Mouse (Mus musculus) intestine, postnatal 0 days (tissue): ENCODE results near the gene D630003M21Rik. TPM values are rescaled to one million over a fixed set of nuclear protein-coding genes. Genes with fewer than 3 reads are reported as not detected.

Experiments
- ATAC-seq: fragments of 200-750 bp; cut with Nextera tagmentation; 2 replicates; pipeline ENCODE4 v1.8.0; 2017; ENCODE audit warnings: mild to moderate bottlenecking, moderate TSS enrichment, moderate library complexity
- H3K27ac ChIP-seq: fragments of 300-500 bp; sonication (generic); 2 replicates; pipeline ENCODE4 v1.5.1; 2014; ENCODE audit warnings: mild to moderate bottlenecking, low read depth, low read length, moderate library complexity
- H3K27me3 ChIP-seq: fragments of 300-500 bp; sonication (generic); replicated peaks from 2 replicates; pipeline ENCODE4 v1.6.1; 2014; ENCODE audit warnings: low read length, mixed read lengths; ENCODE audit not compliant: control insufficient read depth, insufficient read depth
- H3K36me3 ChIP-seq: fragments of 300-500 bp; sonication (generic); 2 replicates; pipeline ENCODE4 v1.6.1; 2014; ENCODE audit warnings: mild to moderate bottlenecking, moderate library complexity; ENCODE audit not compliant: control insufficient read depth, insufficient read depth
- H3K4me1 ChIP-seq: fragments of 300-500 bp; sonication (generic); replicated peaks from 2 replicates; pipeline ENCODE4 v1.6.1; 2014; ENCODE audit warnings: antibody characterized with exemption, low read length, mixed read lengths; ENCODE audit not compliant: control insufficient read depth, insufficient read depth
- H3K4me2 ChIP-seq: fragments of 300-500 bp; sonication (generic); replicated peaks from 2 replicates; pipeline ENCODE4 v1.6.1; 2014; ENCODE audit warnings: low read depth, mild to moderate bottlenecking, moderate library complexity
- H3K4me3 ChIP-seq: fragments of 300-500 bp; sonication (generic); 2 replicates; pipeline ENCODE4 v1.5.1; 2014; ENCODE audit warnings: low read depth, low read length
- H3K9ac ChIP-seq: fragments of 300-500 bp; sonication (generic); 2 replicates; pipeline ENCODE4 v1.6.1; 2014; ENCODE audit warnings: mild to moderate bottlenecking, low read depth, low read length
- H3K9me3 ChIP-seq: fragments of 300-500 bp; sonication (generic); 2 replicates; pipeline ENCODE4 v1.6.1; 2016; ENCODE audit warnings: mixed run types; ENCODE audit not compliant: control insufficient read depth
- CTCF ChIP-seq: sonication (generic); IDR thresholded peaks from 2 replicates; pipeline ENCODE4 v1.5.1; 2016; ENCODE audit warnings: low read depth, mild to moderate bottlenecking, control low read depth, antibody characterized with exemption, moderate library complexity
- WGBS: fragments of 180-500 bp; shearing (Covaris S2); extraction: QIAGEN DNeasy Blood & Tissue Kit; methylation state at CpG from one replicate; pipeline ENCODE4 v1.1.7; 2014; 5-methylcytosine and 5-hydroxymethylcytosine counted together
- polyA plus RNA-seq: library from polyadenylated mRNA; unstranded; fragments of >200 nt; fragmentation: Nextera tagmentation; extraction: Ambion mirVana; gene quantifications from 2 replicates; pipeline ENCODE4 v1.2.1, GENCODE M21; 2015

The D630003M21Rik gene
- polyA plus RNA-seq, 1 experiment from 2014 or later = 0.76 TPM

DNA sequence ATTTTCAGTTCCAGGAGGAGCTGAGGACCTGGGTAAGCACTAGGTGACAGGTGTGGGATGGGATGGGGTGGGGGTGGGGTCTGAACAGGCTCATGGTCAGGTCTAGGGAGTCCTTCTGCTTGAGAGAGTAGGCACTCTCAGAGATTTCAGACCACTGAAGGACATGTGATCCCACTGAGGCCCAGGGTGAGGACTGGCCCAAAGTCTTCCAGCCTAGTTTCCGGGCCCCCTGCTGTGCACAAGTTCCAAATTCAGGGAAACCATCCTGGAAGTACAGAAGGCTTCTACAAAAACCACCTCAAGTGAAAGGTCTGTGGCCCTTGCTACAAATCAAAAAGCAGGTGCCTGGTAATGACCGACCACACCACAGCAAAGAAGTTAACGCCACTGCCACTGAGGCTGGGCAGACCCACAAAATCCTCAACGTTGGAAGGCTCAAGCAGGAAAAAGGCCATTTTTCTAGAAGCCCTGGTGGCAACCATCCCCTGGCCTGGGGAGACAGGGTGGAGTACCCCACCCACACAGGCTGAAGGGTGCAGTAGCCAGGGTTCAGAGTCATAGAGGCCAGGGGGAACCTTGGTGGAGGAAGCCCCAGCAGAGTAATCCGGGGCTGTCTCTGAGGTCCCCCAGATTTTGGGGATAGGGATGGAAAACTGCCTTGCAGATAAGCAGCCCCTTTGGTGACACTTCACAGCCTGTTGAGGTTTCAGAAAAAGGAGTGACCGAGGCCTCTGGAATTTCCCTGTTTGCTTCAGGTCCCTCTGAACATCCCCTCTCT is 84.1 kb downstream of the D630003M21Rik start:
- WGBS = 52% methylated on average over 6 of the region's 6 CpGs
- Histone ChIP-seq H3K4me2 (peak overlapping the region; percentile 80), H3K27ac (peak overlapping the region; percentile 35; the same call in 1 of the 2 replicates), H3K36me3 (peaks cover 23% of the 10 kb centered on the region; the same call in 1 of the 2 replicates), H3K27me3 (no peaks in the 10 kb centered on the region), H3K4me3 (peak overlapping the region; percentile 55), H3K9me3 (no peaks in the 10 kb centered on the region), H3K9ac (peak overlapping the region; percentile 40; the same call in 1 of the 2 replicates), H3K4me1 (peaks cover 17% of the 10 kb centered on the region)
- no peak for ATAC-seq
- TF ChIP-seq CTCF = no peak

DNA sequence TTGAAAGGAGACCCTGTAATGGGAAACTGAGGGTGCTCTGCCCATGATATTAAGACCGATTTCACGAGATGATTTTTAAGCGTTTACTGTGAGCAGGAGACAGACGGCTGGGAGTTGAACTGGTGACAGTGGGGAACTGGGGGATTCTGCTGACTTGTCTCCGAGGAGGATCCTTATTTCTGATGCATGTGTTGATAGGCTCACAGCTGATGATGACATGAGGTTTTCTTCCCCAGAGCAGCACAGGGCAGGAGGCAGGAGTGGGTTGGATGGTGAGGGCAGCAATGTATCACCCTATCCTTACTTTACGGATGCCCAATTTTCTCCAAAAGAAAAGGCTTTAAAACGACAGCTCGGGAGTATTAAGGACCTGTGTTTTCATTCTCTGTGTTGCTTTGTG is 84.8 kb downstream of the D630003M21Rik start:
- no peaks in the 10 kb centered on the region for H3K27me3 ChIP-seq
- peaks cover 17% of the 10 kb centered on the region for H3K4me1 ChIP-seq
- no peak overlapping the region for H3K4me3 ChIP-seq
- H3K9me3 ChIP-seq = no peaks in the 10 kb centered on the region
- no peak for TF ChIP-seq CTCF
- ATAC-seq = no peak
- H3K9ac ChIP-seq = no peak overlapping the region
- no peak overlapping the region for H3K27ac ChIP-seq
- H3K4me2 ChIP-seq = peak overlapping the region; percentile 80
- WGBS = 58% methylated on average over 8 of the region's 8 CpGs
- peaks cover 30% of the 10 kb centered on the region; the same call in 1 of the 2 replicates for H3K36me3 ChIP-seq

DNA sequence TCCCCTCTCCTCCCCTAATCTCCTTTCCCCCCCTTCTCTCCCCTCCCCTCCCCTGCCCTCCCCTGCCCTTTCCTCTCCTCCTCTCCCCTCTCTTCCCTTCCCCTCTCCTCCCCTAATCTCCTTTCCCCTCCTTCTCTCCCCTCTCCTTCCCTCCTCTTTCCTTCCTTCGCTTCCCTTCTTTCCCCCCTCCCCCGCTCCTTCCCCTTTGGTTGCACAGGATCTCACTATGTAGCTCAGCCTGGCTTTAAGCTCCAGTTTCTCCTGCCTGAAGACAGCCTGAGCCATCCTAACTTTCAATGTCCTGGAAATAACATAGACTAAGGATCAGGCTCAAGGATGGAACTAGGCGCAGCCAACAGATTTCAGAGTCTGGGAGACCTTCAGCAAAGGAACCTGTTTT is 85.2 kb downstream of the D630003M21Rik start:
- Histone ChIP-seq H3K27me3 (no peaks in the 10 kb centered on the region), H3K9ac (no peak overlapping the region), H3K27ac (no peak overlapping the region), H3K4me2 (peak overlapping the region; percentile 80), H3K4me1 (peaks cover 17% of the 10 kb centered on the region), H3K36me3 (peaks cover 34% of the 10 kb centered on the region; the same call in 1 of the 2 replicates), H3K9me3 (no peaks in the 10 kb centered on the region), H3K4me3 (no peak overlapping the region)
- WGBS = 71% methylated on average over 3 of the region's 3 CpGs
- TF ChIP-seq CTCF = no peak
- no peak for ATAC-seq

DNA sequence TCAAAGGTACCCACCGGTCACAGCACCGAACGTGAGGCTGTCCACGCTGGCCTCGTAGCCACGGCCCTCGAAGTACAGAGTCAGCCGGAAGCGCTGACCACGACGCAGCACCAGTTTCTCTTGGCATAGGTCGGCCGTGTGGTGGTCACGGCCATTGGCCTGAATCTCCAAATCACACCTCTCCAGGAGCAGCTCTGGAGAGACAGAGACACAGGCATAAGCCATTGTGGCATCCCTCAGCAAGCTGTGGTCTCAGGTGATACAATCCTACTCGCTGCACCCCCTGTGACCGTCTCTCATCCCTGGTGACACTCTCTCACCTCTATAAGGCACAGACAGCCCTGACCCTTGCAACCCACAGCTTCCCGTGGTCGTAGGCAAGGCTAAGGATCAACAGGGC is 86.0 kb downstream of the D630003M21Rik start:
- Histone ChIP-seq H3K27ac (no peak overlapping the region), H3K4me1 (peaks cover 17% of the 10 kb centered on the region), H3K4me3 (no peak overlapping the region), H3K27me3 (no peaks in the 10 kb centered on the region), H3K4me2 (peak overlapping the region; percentile 80; the same call in 1 of the 2 replicates), H3K9ac (no peak overlapping the region), H3K36me3 (peaks cover 42% of the 10 kb centered on the region; the same call in 1 of the 2 replicates), H3K9me3 (no peaks in the 10 kb centered on the region)
- no peak for TF ChIP-seq CTCF
- no peak for ATAC-seq
- WGBS = 82% methylated on average over 18 of the region's 18 CpGs

DNA sequence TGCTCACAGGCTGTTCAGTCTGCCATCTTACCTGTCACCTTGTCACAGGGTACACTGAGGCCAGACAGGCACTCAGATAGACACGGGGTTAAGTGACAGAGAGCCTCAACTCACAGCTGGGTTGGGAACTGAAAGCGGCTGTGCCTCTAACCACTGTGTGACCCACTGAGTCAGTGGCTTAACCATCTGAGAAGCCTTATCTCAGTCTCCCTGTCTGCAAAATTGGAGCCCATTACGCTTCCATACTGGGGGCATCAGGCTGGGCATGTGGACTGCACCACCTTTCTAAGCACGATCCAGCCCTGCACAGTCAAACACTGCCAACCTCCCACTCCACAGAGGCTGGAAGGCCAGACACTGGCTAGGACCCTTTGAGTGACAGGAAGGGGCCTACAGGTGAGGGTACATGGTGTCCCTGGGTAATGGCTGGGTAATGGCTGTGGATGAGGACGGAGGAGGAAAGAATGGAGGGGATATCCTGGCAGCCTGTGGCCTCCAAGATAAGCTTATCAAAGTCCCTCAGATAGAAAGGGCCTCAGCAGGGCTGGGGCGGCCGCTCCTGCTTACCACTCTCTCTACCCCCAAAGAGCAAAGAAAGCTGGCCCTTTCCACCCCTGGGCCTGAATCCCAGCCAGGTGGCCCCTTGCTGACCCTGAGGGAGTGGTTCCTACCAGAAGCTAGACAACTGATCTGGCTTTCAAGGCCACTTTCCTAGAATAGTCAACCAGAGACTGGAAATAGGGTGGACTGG is 87.2 kb downstream of the D630003M21Rik start:
- peak overlapping the region; percentile 21; the same call in 1 of the 2 replicates for H3K4me2 ChIP-seq
- ATAC-seq = peak; percentile 25; the same call in 1 of the 2 replicates

GRCm38 (mm10) chr2:158141271-158141670 is 87.8 kb downstream of the D630003M21Rik start:
- H3K4me1 ChIP-seq = peaks cover 17% of the 10 kb centered on the region
- H3K27me3 ChIP-seq = no peaks in the 10 kb centered on the region
- no peak overlapping the region; the same call in 1 of the 2 replicates for H3K4me2 ChIP-seq
- no peak overlapping the region for H3K9ac ChIP-seq
- H3K36me3 ChIP-seq = peaks cover 51% of the 10 kb centered on the region; the same call in 1 of the 2 replicates
- no peak for TF ChIP-seq CTCF
- ATAC-seq = no peak
- 77% methylated on average over 7 of the region's 7 CpGs for WGBS
- no peaks in the 10 kb centered on the region for H3K9me3 ChIP-seq
- no peak overlapping the region for H3K27ac ChIP-seq
- no peak overlapping the region for H3K4me3 ChIP-seq

More for the DNA sequence above, 87.2 kb downstream of the D630003M21Rik start:
- H3K4me1 ChIP-seq = peaks cover 17% of the 10 kb centered on the region
- no peak overlapping the region for H3K4me3 ChIP-seq
- no peak overlapping the region for H3K9ac ChIP-seq
- TF ChIP-seq CTCF = no peak
- H3K27ac ChIP-seq = no peak overlapping the region
- WGBS = 49% methylated on average over 7 of the region's 7 CpGs
- no peaks in the 10 kb centered on the region for H3K27me3 ChIP-seq
- no peaks in the 10 kb centered on the region for H3K9me3 ChIP-seq
- peaks cover 49% of the 10 kb centered on the region; the same call in 1 of the 2 replicates for H3K36me3 ChIP-seq
